Mouse (Mus musculus): ENCODE data around the gene Fto. TPM values are rescaled to one million over a fixed set of nuclear protein-coding genes. Genes with fewer than 3 reads are reported as not detected.

Gene Fto
- total RNA-seq (2014; rRNA removed) (58.6 and 86.8 TPM in 2 replicates), polyA plus RNA-seq (2015; fragmentation: Nextera tagmentation; extraction: Ambion mirVana) (103 and 122 TPM in 2 replicates)

DNA sequence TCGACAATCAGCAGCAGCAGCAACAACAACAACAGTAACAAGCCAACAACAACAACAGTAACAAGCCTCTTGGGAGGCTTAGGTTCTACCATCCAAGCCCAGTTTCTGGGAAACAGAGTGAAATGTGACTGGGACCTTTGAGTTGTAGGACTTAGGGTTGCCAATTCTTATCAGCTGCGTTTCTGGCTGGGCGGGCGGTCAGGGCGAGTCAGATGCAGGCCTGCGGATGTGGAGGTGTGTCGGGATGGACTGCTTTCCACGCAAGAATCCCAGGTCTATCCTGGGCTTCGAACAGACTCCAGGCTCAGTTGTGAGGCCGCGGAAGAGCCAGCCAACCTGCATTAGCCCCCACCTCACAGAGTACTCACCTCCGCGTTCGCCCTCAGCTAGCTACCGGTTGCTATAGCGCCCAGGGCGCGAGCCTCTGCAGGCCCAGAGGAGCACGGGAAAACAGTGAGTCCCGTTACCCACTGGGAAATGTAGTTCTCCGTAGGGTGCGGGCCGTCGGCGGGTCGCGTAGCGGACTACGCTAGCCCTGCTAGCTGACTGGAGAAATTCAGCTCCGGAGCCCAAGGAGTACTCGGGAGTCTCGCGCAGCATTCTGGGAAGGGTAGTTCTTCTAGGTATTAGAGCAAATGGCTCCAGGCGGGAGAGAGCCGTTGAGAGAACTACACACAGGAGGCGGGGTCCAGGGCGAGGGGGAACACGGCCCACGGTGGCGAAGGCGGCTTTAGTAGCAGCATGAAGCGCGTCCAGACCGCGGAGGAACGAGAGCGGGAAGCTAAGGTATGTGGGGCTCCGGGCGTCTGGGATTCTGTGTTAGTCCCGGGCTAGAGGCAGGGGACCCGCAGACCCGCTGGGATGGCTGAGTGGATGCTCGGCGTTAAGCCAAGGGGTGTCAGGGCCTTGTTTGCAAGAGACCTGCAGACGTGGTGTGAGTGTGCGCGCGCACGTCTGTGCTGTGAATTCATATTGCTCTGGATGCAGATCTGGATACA is at the start of gene Fto, which contains the start of gene Rpgrip1l:
TSS of gene Fto (plus strand) at position 691 of the 998 bp plus-strand sequence.
TSS of gene Rpgrip1l (minus strand) at position 428 of the 998 bp plus-strand sequence.
- TF ChIP-seq CTCF (IDR thresholded peaks at IDR 0.05; ENCODE audit: low read depth) = 0 out of 2 replicates have a peak, but pooled peaks have one; percentile 11
- no peaks in the 10 kb centered on the region for H3K36me3 ChIP-seq (ENCODE audit: insufficient read depth)
- 2% methylated on average over 59 of the region's 59 CpGs for WGBS
- peak within 1 kb of the TSS; percentile 76 for H3K4me2 ChIP-seq (ENCODE audit: low read depth)
- ATAC-seq (peak; percentile 99), DNase-seq (peak; percentile 99)
- H3K9me3 ChIP-seq (ENCODE audit: low read length) = no peaks in the 10 kb centered on the region
- peak within 1 kb of the TSS; percentile 84 for H3K9ac ChIP-seq
- no peaks in the 10 kb centered on the region for H3K27me3 ChIP-seq (ENCODE audit: insufficient read depth, low read length)
- peak within 1 kb of the TSS; percentile 89 for H3K27ac ChIP-seq (ENCODE audit: low read depth, low read length)
- H3K4me1 ChIP-seq (ENCODE audit: insufficient read depth) = peaks cover 17% of the 10 kb centered on the region
- H3K4me3 ChIP-seq (ENCODE audit: low read depth, low read length) = peak within 1 kb of the TSS; percentile 70

DNA sequence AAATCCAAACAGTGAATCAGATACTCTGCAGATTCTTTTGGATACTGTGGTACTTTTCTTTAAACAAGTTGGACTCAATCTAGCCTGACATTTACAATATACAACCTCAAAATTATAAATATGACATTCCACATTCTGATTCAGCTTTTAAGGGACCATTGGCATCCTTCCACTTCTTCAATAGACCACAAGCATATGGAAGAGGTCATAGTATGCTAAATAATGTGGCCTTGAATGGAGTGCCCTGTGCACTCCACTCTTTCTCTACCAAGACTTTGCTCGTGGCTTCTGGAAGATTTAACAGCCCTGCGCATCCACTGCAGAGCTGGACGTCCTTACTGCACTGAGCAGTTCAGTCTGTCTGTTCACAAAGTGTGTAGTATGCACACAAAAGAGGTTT is 49.4 kb upstream of the Fto start:
- DNase-seq = no peak
- ATAC-seq = no peak
- WGBS = 77% methylated on average over 3 of the region's 3 CpGs

GRCm38 (mm10) chr8:91264564-91264963 is 48.8 kb upstream of the Fto start:
- ATAC-seq = no peak
- Histone ChIP-seq H3K9ac (no peak overlapping the region), H3K36me3 (ENCODE audit: insufficient read depth) (0 out of 2 replicates have a peak, but pooled peaks cover 5% of the 10 kb centered on the region), H3K27me3 (ENCODE audit: insufficient read depth, low read length) (no peaks in the 10 kb centered on the region), H3K4me2 (ENCODE audit: low read depth) (no peak overlapping the region), H3K4me1 (ENCODE audit: insufficient read depth) (no peaks in the 10 kb centered on the region), H3K27ac (ENCODE audit: low read depth, low read length) (no peak overlapping the region), H3K9me3 (ENCODE audit: low read length) (no peaks in the 10 kb centered on the region), H3K4me3 (ENCODE audit: low read depth, low read length) (no peak overlapping the region)
- TF ChIP-seq CTCF (IDR thresholded peaks at IDR 0.05; ENCODE audit: low read depth) = no peak
- DNase-seq = no peak

More for the DNA sequence above, 49.4 kb upstream of the Fto start:
- no peaks in the 10 kb centered on the region for H3K9me3 ChIP-seq (ENCODE audit: low read length)
- H3K9ac ChIP-seq = no peak overlapping the region
- no peak overlapping the region for H3K27ac ChIP-seq (ENCODE audit: low read depth, low read length)
- H3K4me1 ChIP-seq (ENCODE audit: insufficient read depth) = no peaks in the 10 kb centered on the region
- H3K4me3 ChIP-seq (ENCODE audit: low read depth, low read length) = no peak overlapping the region
- no peaks in the 10 kb centered on the region for H3K27me3 ChIP-seq (ENCODE audit: insufficient read depth, low read length)
- H3K4me2 ChIP-seq (ENCODE audit: low read depth) = no peak overlapping the region
- TF ChIP-seq CTCF (IDR thresholded peaks at IDR 0.05; ENCODE audit: low read depth) = no peak
- 0 out of 2 replicates have a peak, but pooled peaks cover 3% of the 10 kb centered on the region for H3K36me3 ChIP-seq (ENCODE audit: insufficient read depth)

DNA sequence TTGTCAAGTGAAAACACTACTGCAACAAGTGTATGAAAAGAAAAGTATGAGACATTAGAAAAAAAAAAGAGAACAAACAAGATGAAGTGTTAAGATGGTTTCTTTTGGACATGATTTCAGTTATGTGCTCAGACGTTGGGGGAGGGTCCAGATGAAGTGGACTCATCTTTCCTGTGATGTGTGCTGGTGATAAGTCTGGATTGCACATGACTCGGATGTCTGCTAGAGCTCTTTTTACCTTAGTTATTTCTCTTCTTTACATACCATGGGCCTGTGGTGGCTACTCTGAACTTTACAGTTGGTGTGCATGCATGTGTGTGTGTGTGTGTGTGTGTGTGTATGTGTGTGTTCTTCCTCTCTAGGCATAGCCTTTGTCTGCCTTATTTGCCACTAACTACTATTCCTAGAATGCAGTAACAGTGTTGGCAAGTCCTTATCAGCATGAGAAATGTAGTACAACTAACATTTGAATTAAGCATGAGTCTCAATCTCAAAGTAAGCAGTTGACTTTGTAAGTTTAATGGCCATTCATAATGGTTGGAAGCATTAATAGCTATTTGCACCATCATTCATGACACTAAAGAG is 43.9 kb upstream of the Fto start:
- H3K9ac ChIP-seq = no peak overlapping the region
- ATAC-seq (no peak), DNase-seq (no peak)
- no peak overlapping the region for H3K4me2 ChIP-seq (ENCODE audit: low read depth)
- H3K27me3 ChIP-seq (ENCODE audit: insufficient read depth, low read length) = no peaks in the 10 kb centered on the region
- H3K4me3 ChIP-seq (ENCODE audit: low read depth, low read length) = no peak overlapping the region
- no peak overlapping the region for H3K27ac ChIP-seq (ENCODE audit: low read depth, low read length)
- H3K9me3 ChIP-seq (ENCODE audit: low read length) = no peaks in the 10 kb centered on the region
- no peaks in the 10 kb centered on the region for H3K4me1 ChIP-seq (ENCODE audit: insufficient read depth)
- 88% methylated on average over 2 of the region's 2 CpGs for WGBS
- no peak for TF ChIP-seq CTCF (IDR thresholded peaks at IDR 0.05; ENCODE audit: low read depth)
- peaks cover 9% of the 10 kb centered on the region; the same call in 1 of the 2 replicates for H3K36me3 ChIP-seq (ENCODE audit: insufficient read depth)

GRCm38 (mm10) chr8:91273493-91273892 is 39.8 kb upstream of the Fto start:
- Histone ChIP-seq H3K9ac (no peak overlapping the region), H3K4me2 (ENCODE audit: low read depth) (no peak overlapping the region), H3K4me3 (ENCODE audit: low read depth, low read length) (no peak overlapping the region), H3K4me1 (ENCODE audit: insufficient read depth) (0 out of 2 replicates have a peak, but pooled peaks cover 5% of the 10 kb centered on the region), H3K9me3 (ENCODE audit: low read length) (no peaks in the 10 kb centered on the region), H3K27ac (ENCODE audit: low read depth, low read length) (no peak overlapping the region), H3K36me3 (ENCODE audit: insufficient read depth) (peaks cover 6% of the 10 kb centered on the region; the same call in 1 of the 2 replicates), H3K27me3 (ENCODE audit: insufficient read depth, low read length) (no peaks in the 10 kb centered on the region)
- ATAC-seq (no peak), DNase-seq (no peak)
- 76% methylated on average over 5 of the region's 5 CpGs for WGBS
- no peak for TF ChIP-seq CTCF (IDR thresholded peaks at IDR 0.05; ENCODE audit: low read depth)

GRCm38 (mm10) chr8:91276337-91276736 is 37.0 kb upstream of the Fto start:
- H3K36me3 ChIP-seq (ENCODE audit: insufficient read depth) = peaks cover 3% of the 10 kb centered on the region; the same call in 1 of the 2 replicates
- WGBS = 94% methylated on average over 2 of the region's 2 CpGs
- peak; percentile 49 for TF ChIP-seq CTCF (IDR thresholded peaks at IDR 0.05; ENCODE audit: low read depth)
- H3K4me1 ChIP-seq (ENCODE audit: insufficient read depth) = 0 out of 2 replicates have a peak, but pooled peaks cover 5% of the 10 kb centered on the region
- no peak for DNase-seq
- ATAC-seq = no peak
- H3K9ac ChIP-seq = no peak overlapping the region
- H3K4me2 ChIP-seq (ENCODE audit: low read depth) = no peak overlapping the region
- H3K27ac ChIP-seq (ENCODE audit: low read depth, low read length) = no peak overlapping the region
- no peaks in the 10 kb centered on the region for H3K27me3 ChIP-seq (ENCODE audit: insufficient read depth, low read length)
- no peak overlapping the region for H3K4me3 ChIP-seq (ENCODE audit: low read depth, low read length)
- H3K9me3 ChIP-seq (ENCODE audit: low read length) = no peaks in the 10 kb centered on the region
